Comparison of ENCODE assay signal across 8 mouse cellular contexts in the genomic region with DNA sequence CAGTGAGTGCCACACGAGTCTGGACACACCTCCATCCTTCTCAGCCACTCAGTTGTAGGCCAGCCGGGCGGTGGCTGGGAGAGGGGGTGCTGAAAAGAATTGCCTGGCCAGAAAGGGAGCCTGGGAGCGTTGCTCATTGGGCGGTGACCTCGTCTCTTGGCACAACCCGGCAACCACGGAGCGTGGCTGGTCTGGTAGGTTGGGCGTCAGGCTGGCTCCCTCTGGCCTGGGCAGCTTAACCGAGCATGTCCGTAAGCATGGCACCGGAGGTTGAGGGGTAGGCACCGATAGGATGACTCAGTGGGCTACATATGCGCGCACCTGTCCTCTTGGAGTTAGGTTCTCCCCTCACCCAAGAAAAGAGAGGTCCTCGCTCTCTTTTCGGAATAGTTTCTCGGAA. TPM values are rescaled to one million over a fixed set of nuclear protein-coding genes. Genes with fewer than 3 reads are reported as not detected.
DNase-seq lines count a peak whose midpoint lies in the region; ATAC-seq and TF ChIP-seq lines count a peak whose summit lies in the region.

No protein-coding gene starts in this region.

- peaks cover 12% of the 10 kb centered on the region; the same call in 1 of the 2 replicates for H3K36me3 ChIP-seq in hindbrain, embryonic 12.5 days

- peak overlapping the region; percentile 88 for H3K4me3 ChIP-seq in cerebellum, adult 2 months (replicated peaks; ENCODE audit: insufficient read depth, low read depth, low read length)
- H3K4me3 ChIP-seq in hindbrain, embryonic 12.5 days: peak overlapping the region; percentile 85

- peak; percentile 5; the same call in 1 of the 2 replicates for ATAC-seq in frontal cortex, adult (ENCODE audit: low TSS enrichment)
- ATAC-seq in hindbrain, embryonic 12.5 days (ENCODE audit: low FRiP score): no peak
- ATAC-seq in erythroid progenitor cell, adult 5-6 weeks (replicated peaks; ENCODE audit: low FRiP score, poor library complexity, severe bottlenecking): no peak

- peak; percentile 59; the same call in 1 of the 2 replicates for TF ChIP-seq POLR2A in cerebellum, adult 2 months (IDR thresholded peaks at IDR 0.05; ENCODE audit: borderline replicate concordance, insufficient read depth, low read length)

- TF ChIP-seq CTCF in cerebellum, adult 2 months (IDR thresholded peaks at IDR 0.05; ENCODE audit: borderline replicate concordance, insufficient read depth, low read depth, low read length): no peak

- WGBS in cerebellum, adult 2 months: under 1% methylated on average over 19 of the region's 19 CpGs
- WGBS in hindbrain, embryonic 12.5 days: 3% methylated on average over 19 of the region's 19 CpGs

- peak; percentile 91 for DNase-seq in NIH3T3 (ENCODE audit: low read depth)
- peak; percentile 89 to 92 for DNase-seq in cerebellum, adult 2 months
- DNase-seq in left cerebral cortex, adult 11 months (ENCODE audit: low spot score): peak; percentile 67
- DNase-seq in lung, postnatal 14 days: peak; percentile 73
- DNase-seq in right cerebral cortex, postnatal 25 days: peak; percentile 68

- H3K4me1 ChIP-seq in cerebellum, adult 2 months (ENCODE audit: control insufficient read depth, insufficient read depth, low read length): peaks cover 33% of the 10 kb centered on the region
- peaks cover 53% of the 10 kb centered on the region for H3K4me1 ChIP-seq in hindbrain, embryonic 12.5 days

- H3K27ac ChIP-seq in cerebellum, adult 2 months (ENCODE audit: insufficient read depth, low read length): peak overlapping the region; percentile 87
- H3K27ac ChIP-seq in hindbrain, embryonic 12.5 days: peak overlapping the region; percentile 99

- H3K27me3 ChIP-seq in cerebellum, adult 2 months (ENCODE audit: control insufficient read depth, insufficient read depth, low read length): no peaks in the 10 kb centered on the region
- no peaks in the 10 kb centered on the region for H3K27me3 ChIP-seq in hindbrain, embryonic 12.5 days

- peak overlapping the region; percentile 70 for H3K4me2 ChIP-seq in hindbrain, embryonic 12.5 days (replicated peaks)

- H3K9me3 ChIP-seq in hindbrain, embryonic 12.5 days (replicated peaks): no peaks in the 10 kb centered on the region

- H3K9ac ChIP-seq in hindbrain, embryonic 12.5 days: peak overlapping the region; percentile 97

RNA-seq across cellular contexts. Expression of a gene that starts 4.5 kb away (rescaled TPM):
- 76.7 and 76.9 TPM in 2 replicates for polyA plus RNA-seq in cerebellum, adult 2 months (2012; rRNA removed)
- polyA plus RNA-seq in hindbrain, embryonic 12.5 days (2016; fragmentation: Nextera tagmentation; extraction: Ambion mirVana): 168 and 182 TPM in 2 replicates
- total RNA-seq in erythroid progenitor cell, adult 5-6 weeks (2015; ENCODE audit: low replicate concordance): not detected in 2 replicates
- 0.26 TPM in 1 of 2 replicates, not detected in the other for total RNA-seq in erythroid progenitor cell, adult 5-6 weeks (2017; ENCODE audit: low replicate concordance)

RNA-seq across cellular contexts. Expression of a gene that starts 26.4 kb away (rescaled TPM):
- polyA plus RNA-seq in cerebellum, adult 2 months (2012; rRNA removed): 30.7 and 34.8 TPM in 2 replicates
- polyA plus RNA-seq in hindbrain, embryonic 12.5 days (2016; fragmentation: Nextera tagmentation; extraction: Ambion mirVana): 34.7 and 37.7 TPM in 2 replicates
- 1.1 and 2.5 TPM in 2 replicates for total RNA-seq in erythroid progenitor cell, adult 5-6 weeks (2015; ENCODE audit: low replicate concordance)
- total RNA-seq in erythroid progenitor cell, adult 5-6 weeks (2017; ENCODE audit: low replicate concordance): 3.6 and 6.3 TPM in 2 replicates

RNA-seq across cellular contexts. Expression of a gene that starts 32.5 kb away (rescaled TPM):
- polyA plus RNA-seq in cerebellum, adult 2 months (2012; rRNA removed): 35.5 and 35.9 TPM in 2 replicates
- polyA plus RNA-seq in hindbrain, embryonic 12.5 days (2016; fragmentation: Nextera tagmentation; extraction: Ambion mirVana): 16.5 and 16.9 TPM in 2 replicates
- 2.5 TPM in 1 of 2 replicates, not detected in the other for total RNA-seq in erythroid progenitor cell, adult 5-6 weeks (2015; ENCODE audit: low replicate concordance)
- 0.23 and 0.77 TPM in 2 replicates for total RNA-seq in erythroid progenitor cell, adult 5-6 weeks (2017; ENCODE audit: low replicate concordance)

RNA-seq across cellular contexts. Expression of a gene that starts 56.4 kb away (rescaled TPM):
- polyA plus RNA-seq in cerebellum, adult 2 months (2012; rRNA removed): not detected in 2 replicates
- 0.15 and 0.20 TPM in 2 replicates for polyA plus RNA-seq in hindbrain, embryonic 12.5 days (2016; fragmentation: Nextera tagmentation; extraction: Ambion mirVana)
- not detected in 2 replicates for total RNA-seq in erythroid progenitor cell, adult 5-6 weeks (2015; ENCODE audit: low replicate concordance)
- not detected in 2 replicates for total RNA-seq in erythroid progenitor cell, adult 5-6 weeks (2017; ENCODE audit: low replicate concordance)
